Mouse (Mus musculus) heart, postnatal 4 days (tissue): ENCODE results near the gene Sgms2. TPM values are rescaled to one million over a fixed set of nuclear protein-coding genes. Genes with fewer than 3 reads are reported as not detected.
"Not testable (repeated sequence)": the region's sequence is repeated elsewhere in the genome, so short reads cannot be mapped to it uniquely, and the experiment has no call there.

Source experiments
- DNase-seq: peaks from one replicate; pipeline ENCODE4 v3.0.0; 2021
- total RNA-seq, 2 experiments: library from RNA; stranded (reverse); gene quantifications; 2 replicates each; pipeline ENCODE4 v1.2.3; 2021

Sgms2 gene
- total RNA-seq, 2 experiments from 2014 or later, result 6.3 to 6.9 TPM

- DNase-seq, result no peak
Observed at GRCm38 (mm10) chr3:131357643-131358042, 133.6 kb downstream of the Sgms2 start.

- no peak for DNase-seq
Observed at GRCm38 (mm10) chr3:131356026-131356425, 135.2 kb downstream of the Sgms2 start.

- no peak for DNase-seq
Observed at GRCm38 (mm10) chr3:131350539-131350938, 140.7 kb downstream of the Sgms2 start.

- DNase-seq, result no peak
Observed at GRCm38 (mm10) chr3:131349013-131349412, 142.2 kb downstream of the Sgms2 start.

GRCm38 (mm10) chr3:131348579-131348950 is 142.6 kb downstream of the Sgms2 start:
- no peak for DNase-seq

- DNase-seq, result peak; percentile 31
Observed at GRCm38 (mm10) chr3:131347831-131348578, 143.2 kb downstream of the Sgms2 start.

- DNase-seq, result no peak
Observed at GRCm38 (mm10) chr3:131345903-131346302, 145.3 kb downstream of the Sgms2 start.

- no peak for DNase-seq
Observed at GRCm38 (mm10) chr3:131343311-131343710, 147.9 kb downstream of the Sgms2 start.

- DNase-seq, result no peak
Observed at GRCm38 (mm10) chr3:131340885-131341284, 150.3 kb downstream of the Sgms2 start.

- no peak for DNase-seq
Observed at GRCm38 (mm10) chr3:131339280-131339679, 151.9 kb downstream of the Sgms2 start.

GRCm38 (mm10) chr3:131337749-131338148 is 153.5 kb downstream of the Sgms2 start:
- not testable (repeated sequence) for DNase-seq

GRCm38 (mm10) chr3:131336629-131337028 is 154.6 kb downstream of the Sgms2 start:
- no peak for DNase-seq

GRCm38 (mm10) chr3:131335117-131335547 is 156.1 kb downstream of the Sgms2 start:
- no peak for DNase-seq

- no peak for DNase-seq
Observed at GRCm38 (mm10) chr3:131327189-131327588, 164.0 kb downstream of the Sgms2 start.

- no peak for DNase-seq
Observed at GRCm38 (mm10) chr3:131326637-131327036, 164.6 kb downstream of the Sgms2 start.

GRCm38 (mm10) chr3:131322081-131322815 is 169.0 kb downstream of the Sgms2 start:
- no peak for DNase-seq

GRCm38 (mm10) chr3:131320184-131320583 is 171.0 kb downstream of the Sgms2 start:
- DNase-seq, result peak; percentile 87

- no peak for DNase-seq
Observed at GRCm38 (mm10) chr3:131318211-131318610, 173.0 kb downstream of the Sgms2 start.

- no peak for DNase-seq
Observed at GRCm38 (mm10) chr3:131317126-131317525, 174.1 kb downstream of the Sgms2 start.

GRCm38 (mm10) chr3:131315957-131316510 is 175.2 kb downstream of the Sgms2 start:
- DNase-seq, result no peak

GRCm38 (mm10) chr3:131312340-131312739 is 178.9 kb downstream of the Sgms2 start:
- DNase-seq, result no peak

- DNase-seq, result no peak
Observed at GRCm38 (mm10) chr3:131310572-131310971, 180.6 kb downstream of the Sgms2 start.

- no peak for DNase-seq
Observed at GRCm38 (mm10) chr3:131307811-131308210, 183.4 kb downstream of the Sgms2 start.

- DNase-seq, result no peak
Observed at GRCm38 (mm10) chr3:131306255-131306654, 185.0 kb downstream of the Sgms2 start.
